Mouse (Mus musculus) thymus, postnatal 0 days (tissue): ENCODE data around the gene Slx4ip. TPM values are rescaled to one million over a fixed set of nuclear protein-coding genes. Genes with fewer than 3 reads are reported as not detected.

Source experiments
- DNase-seq: peaks from one replicate; pipeline ENCODE4 v3.0.0-alpha.2; 2015; ENCODE audit warnings: low spot score
- polyA plus RNA-seq: library from polyadenylated mRNA; unstranded; fragments of >200 nt; fragmentation: Nextera tagmentation; extraction: Ambion mirVana; gene quantifications from 2 replicates; pipeline ENCODE4 v1.2.1, GENCODE M21; 2015

The Slx4ip gene
- polyA plus RNA-seq, 1 experiment from 2014 or later: 6.2 TPM

DNA sequence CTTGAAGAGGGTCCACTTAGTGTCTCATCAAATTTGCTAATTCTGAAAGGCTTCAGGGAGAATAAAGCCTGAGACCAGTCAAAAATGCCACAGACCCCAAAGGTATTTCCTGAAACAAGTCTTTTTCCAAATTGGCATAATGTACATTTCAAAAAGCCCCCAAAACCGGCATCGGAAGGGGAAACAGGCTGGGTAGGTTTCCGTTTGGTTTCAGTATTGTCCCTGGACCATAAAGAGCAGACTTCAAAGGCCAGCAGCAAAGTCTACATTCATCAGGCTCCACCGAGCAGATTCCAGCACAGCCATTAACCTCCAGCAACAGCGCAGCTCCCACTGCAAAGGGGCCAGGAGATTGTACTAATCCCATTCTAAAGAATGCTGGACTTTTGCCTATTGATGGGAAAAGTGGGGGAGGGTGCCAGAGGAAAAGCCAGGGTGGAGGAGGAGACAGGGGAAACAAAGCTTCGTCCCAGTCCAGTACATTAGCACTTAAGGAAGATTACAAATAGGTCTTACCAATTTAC, 208.3 kb downstream of the Slx4ip start:
- no peak for DNase-seq

DNA sequence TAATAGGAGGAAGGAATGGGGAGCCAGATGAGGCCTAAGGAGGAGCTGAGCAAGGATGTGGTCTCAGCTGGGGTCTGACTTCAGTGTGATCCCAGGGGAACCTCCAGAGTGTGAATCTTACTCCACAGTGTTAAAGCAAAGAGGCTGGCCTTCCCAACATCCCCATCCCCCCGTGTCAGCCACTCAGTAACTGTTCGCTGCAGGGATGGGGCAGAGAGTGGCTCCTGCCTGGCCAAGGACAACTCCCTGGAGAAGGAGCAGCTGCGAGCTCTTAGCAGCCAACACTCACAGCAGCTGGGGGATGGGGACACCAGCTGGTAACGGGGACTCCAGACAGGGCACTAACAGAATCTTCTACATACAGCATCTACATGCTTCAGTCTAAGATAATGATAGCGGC, 210.1 kb downstream of the Slx4ip start:
- no peak for DNase-seq

DNA sequence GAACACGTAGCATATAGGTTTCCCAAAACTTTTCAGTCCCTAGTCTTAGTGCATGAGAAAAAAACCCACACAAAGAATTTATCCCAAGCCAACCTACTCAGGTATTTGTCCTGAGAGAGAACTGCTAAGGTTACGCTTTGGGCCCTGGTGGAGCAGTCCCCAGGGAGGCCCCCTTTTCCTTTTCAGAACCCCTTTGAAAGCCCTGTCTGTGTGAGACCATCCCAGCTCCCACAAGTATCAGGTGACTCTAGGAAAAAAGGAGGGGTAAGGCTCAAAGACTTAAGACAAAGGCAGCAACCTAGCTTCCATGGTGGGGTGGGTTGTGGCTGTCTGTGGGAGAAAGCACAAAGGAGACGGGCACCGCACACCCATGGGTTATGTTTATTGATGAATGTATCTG, 216.2 kb downstream of the Slx4ip start:
- DNase-seq: no peak

DNA sequence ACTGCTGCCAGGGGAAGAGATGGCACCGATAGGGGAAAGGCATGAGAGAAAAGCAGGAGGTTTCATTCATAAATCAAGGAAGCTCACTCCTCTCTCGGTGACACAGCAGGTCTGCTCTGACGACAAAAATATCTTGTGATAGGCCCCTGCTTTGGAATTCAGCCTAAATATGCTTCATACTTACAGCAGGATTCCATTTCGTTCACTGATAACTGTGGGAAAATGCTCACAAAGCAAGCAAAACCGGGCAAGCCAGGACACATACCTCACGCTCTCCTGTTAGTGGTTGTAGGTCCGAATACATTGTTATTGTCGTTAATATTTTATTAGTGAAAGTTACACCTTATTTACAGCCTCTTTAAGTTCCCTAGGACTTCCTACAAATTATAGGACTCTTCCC, 216.9 kb downstream of the Slx4ip start:
- no peak for DNase-seq

DNA sequence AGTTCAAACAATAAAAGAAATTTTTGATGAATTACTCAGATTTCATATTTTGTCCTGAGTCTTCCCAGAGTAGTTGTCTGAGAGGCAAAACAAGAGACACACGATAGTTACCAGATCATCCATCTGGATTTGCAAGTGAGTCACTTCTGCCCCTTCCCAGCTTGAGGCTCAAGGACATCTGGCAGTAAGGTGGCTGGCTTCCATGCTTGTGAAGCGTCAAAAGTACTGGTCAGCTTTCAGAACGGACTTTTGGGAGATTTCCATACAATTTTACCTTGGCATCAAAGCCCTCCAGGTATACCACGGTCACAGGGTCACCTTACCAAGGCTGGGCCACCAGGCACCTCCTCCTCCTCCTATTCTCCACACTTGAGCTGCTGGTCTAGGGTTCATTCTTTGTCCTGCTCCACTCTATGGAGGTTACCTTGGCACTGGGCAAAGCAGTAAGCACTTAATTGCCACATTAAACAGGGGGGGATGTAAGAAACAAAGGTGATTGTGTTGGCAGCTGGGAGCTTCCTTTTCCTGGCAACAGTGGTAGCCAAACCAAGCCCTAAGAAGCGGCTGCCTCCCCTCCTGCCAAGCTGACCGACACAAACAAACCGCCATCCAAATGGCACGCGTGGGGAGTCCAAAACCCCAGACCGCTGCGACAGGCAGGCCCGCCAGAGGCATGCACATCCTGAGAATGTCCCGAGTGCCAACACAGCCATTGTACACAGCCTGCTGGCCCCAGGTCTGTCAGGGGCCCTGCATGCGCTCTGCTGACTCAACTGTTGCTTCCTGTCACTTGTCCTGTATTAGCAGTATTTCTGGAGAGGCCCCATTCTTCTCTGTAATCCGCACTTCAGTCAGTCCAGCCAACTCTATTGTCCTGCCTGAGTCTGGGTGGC, 218.5 kb downstream of the Slx4ip start:
- no peak for DNase-seq

DNA sequence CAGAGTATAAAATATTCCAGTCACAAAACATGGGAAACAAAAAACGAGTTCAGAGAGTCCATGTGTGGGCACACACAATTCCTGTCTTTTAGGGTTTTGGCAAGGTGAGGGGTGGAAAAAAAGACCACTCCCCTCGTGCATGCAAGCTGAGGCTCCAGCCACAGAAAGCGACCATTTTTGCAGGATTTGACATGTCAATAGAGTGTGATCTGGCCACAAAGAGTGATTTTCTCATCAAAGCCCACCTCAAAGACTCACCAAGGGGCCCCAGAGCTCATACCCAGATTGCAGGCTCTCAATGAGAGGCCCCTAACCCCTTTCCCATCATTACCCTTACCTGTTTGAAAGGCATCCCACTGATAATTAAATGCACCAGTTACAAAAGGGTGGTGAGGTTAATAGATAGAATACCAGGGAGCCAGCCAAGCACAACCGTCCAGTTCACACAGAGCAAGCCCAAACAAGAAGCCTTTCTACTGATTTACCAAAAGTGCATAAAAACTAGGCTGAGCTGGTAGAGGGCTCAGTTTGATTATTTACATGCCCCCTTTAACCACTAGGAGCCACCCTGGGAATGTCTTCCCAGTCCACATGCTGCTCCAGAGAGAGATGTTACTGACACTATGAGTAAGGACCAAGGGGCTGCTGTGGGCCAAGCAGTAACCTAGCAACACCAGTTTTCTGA, 219.3 kb downstream of the Slx4ip start:
- no peak for DNase-seq

DNA sequence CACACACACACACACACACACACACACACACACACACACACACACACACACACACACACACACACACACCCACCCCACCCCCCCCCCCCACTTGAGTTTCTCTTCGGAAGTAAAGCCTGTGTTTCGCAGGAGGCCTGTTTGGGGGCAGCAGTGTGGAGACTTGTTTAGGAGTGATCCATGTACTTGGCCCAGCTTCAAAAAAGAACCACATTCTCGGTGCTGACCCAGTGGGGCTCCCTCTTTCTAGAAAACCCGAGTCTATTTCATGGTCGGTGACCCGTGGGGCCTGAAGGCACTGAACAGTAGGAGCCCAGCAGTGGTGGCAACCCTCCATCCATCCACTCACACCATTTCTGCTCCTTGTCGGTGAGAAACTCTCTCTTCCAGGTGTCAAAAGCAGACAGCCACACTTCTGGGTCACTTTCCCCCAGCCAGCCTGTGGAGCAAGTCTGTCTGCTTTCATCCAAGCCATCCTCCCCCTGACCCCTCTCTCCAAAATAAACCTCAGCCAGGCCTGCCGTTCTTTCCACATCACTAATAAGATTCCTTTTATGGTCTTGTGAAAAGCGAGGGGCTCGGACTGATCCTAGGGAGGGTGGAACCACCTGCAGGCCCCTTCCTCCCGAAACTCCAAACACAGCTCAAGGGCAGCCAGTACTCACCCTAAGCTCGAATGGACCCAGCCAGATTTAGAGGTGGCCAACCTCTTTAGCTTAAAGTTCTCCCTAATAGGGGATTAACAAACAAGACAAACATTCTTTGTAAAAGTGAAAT, 222.5 kb downstream of the Slx4ip start:
- no peak for DNase-seq

DNA sequence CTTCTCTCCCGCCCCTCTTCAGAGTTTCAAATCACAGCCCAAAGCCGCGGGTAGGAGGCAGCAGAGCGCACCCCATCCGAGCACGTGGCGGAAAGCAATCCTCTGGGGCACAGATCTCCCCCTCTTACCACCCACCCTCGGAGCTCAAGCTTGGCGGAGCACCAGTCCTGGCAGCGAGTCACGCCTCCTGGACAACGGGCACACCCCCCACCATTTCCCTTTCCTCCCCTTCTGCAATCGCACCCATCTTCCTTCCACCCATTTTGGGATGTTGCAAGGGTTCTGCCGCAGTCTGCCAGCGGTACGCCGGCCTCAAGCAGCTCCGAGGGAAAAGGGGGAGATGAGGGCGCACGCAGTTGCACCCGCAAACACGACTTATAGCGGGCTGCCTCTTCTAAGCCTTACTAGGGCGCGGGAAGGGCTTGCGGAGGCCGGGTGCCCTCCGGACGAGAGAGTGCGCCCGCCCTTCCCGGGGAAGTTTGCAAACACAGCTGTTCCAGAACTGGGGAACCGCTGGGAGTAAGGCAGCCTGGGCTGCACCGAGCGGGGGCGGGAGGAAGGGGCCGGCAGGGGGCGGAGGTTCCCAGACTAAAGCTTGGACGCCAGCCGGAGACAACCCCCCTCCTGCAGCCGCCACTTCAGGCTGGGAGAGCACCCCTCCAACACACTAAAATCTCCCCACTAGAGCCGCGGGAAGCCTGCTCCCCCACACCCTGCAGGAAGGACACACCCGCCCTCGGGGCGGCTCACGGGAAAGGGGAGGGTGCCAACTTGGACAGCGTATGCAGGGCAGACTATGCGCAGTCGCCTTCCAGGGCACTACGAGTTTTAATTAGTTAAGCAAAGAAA, 223.5 kb downstream of the Slx4ip start:
- peak; percentile 52 for DNase-seq

DNA sequence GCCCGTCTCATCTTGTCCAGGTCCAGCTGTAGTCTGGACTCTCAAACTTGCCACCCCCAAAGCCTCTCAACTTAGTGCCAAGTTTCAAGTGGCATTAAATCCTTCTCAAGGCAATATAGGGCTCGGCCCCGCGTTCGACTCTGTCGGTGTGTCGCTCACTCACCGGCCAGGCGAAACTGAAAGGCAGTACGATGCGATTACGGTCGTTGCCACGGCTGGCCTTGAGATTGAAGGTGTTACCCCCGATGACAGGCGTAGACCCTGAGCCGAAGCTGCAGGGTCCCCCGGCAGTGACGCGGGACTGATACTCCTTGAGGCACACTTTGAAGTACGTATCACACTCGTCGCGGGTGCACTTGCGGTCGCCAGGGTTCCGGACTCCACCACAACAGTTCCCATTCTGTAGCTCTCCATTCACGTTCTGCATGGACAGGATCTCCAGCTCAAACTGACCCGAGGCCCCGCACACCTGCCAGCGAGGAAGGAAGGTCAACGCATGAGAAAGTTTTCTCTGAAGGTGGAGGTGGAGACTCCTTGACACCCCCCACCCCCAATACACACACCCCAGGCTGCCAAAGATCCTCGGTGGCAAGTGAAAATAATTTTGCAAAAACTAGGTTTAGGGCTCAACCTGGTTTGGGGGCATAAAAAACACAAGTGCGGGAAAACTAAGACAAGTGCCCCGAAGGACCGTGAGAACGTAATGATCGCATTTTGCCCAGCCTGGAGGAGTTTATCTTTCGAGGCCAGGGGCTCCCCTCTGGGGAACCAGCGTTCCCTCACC, 224.4 kb downstream of the Slx4ip start:
- DNase-seq: peak; percentile 12

DNA sequence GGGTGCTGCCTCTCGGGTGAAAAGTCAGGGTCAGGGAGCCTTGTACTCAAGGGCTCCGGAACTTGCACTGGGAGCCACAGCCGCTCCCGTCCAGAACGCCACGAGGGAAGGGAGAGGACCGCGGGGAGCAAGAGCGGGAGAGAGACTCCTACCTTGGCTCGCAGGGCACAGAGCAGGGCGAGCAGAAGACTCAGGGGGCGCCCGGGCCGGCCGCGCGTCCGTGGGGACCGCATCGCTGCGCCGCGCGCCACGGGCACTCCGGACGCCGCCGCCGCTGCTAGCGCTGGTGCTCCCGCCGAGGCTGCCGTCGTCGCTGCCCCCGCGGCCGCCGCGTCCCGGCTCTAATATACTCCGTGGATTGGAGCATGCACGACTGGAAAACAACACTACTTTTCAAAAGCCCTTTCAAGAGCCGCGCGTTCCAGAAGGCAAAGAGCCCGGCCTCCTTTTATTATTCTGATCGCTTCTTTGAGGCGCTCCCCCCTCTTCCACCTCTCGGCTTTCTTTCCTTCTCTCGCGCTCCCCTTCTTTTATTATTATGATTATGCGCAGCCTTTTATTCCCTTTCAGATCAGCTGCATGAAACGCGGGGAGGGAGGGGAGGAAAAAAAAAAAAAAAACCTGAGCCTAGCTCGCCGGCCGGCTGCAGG, 225.1 kb downstream of the Slx4ip start, which contains the start of gene Jag1:
Jag1 (minus strand) TSS at position 620 of the 650 bp plus-strand sequence.
- DNase-seq: peak; percentile 5

DNA sequence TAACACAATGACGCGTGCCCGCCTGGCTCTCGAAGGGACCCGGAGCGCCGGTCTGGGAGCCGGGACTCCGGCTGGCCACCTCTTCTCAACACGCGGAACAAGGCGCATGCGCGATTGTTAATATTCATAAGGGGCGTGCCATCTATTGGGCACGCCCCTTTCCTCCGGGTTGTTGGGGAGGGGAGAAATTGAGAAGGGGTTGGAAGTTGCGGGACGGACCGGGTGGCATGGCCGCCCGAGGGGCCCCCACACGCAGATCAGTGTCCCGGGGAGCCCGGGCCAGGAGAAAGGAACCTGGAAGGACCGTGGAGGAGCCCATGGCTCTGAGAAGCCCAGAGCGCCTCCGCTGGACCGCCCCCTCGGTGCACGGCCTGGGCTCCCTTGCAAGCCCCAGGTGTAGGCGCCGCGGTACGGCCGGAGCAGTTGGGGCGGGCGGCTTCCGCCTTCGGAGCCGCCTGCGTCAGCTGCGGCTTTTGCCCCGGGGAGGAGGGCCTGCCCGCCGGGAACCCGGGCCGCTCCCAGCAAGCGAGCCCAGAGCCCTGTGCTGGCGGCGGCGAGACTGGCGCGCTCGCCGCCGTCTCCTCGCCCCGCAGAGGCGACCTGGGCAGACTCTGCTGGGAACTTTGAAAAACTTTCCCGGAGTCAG, 225.8 kb downstream of the Slx4ip start:
- DNase-seq: peak; percentile 65

DNA sequence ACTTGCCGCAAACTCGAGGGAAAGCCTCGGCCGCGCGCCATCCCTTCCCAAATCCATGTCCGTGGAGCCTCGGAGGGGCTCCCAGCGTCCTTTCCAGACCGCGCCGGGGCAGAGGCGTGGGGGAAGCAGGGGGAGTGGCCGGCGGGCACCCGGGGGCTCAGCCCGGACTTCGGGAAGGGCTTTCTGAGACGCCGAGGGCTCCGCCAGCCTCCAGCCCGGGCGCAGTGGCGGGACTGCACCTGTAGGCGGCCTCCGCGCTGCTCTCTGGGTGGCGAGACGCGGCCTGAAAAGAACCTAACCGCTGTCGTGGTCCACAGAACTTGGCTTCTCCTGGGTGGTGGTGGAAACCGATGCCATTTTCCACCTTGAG, 226.3 kb downstream of the Slx4ip start:
- peak; percentile 49 for DNase-seq

Other genes with a start within 250 kb of the Slx4ip start
- 0.45 TPM in 1 of 2 replicates, not detected in the other for gene Snap25, start 177.8 kb upstream of the Slx4ip start, polyA plus RNA-seq
- gene AL731706.2, start 5.5 kb upstream of the Slx4ip start, polyA plus RNA-seq: 31.0 and 37.4 TPM in 2 replicates
- gene AL731706.1, start 171 bp downstream of the Slx4ip start, polyA plus RNA-seq: 30.6 and 31.7 TPM in 2 replicates
- gene Mkks, start 171 bp downstream of the Slx4ip start, polyA plus RNA-seq: 13.2 and 13.3 TPM in 2 replicates
- 3.5 and 4.2 TPM in 2 replicates for gene Jag1, start 225.4 kb downstream of the Slx4ip start, polyA plus RNA-seq